Mouse (Mus musculus): Measurements from ENCODE around the gene Mlf2. TPM values are rescaled to one million over a fixed set of nuclear protein-coding genes. Genes with fewer than 3 reads are reported as not detected.

The Mlf2 gene
- polyA plus RNA-seq (2014; fragmentation: Nextera tagmentation; extraction: Ambion mirVana) = 406 and 414 TPM in 2 replicates

- Histone ChIP-seq H3K4me1 (ENCODE audit: control insufficient read depth, insufficient read depth, low read length) (peaks cover 10% of the 10 kb centered on the region), H3K4me3 (ENCODE audit: low read depth, low read length) (peak within 1 kb of the TSS; percentile 91), H3K27me3 (ENCODE audit: control insufficient read depth, insufficient read depth, low read length) (no peaks in the 10 kb centered on the region), H3K9ac (ENCODE audit: low read length) (peak within 1 kb of the TSS; percentile 91), H3K27ac (replicated peaks; ENCODE audit: low read depth, low read length) (peak within 1 kb of the TSS; percentile 82), H3K36me3 (ENCODE audit: control insufficient read depth, insufficient read depth, low read length) (peaks cover 13% of the 10 kb centered on the region), H3K4me2 (ENCODE audit: low read depth, severe bottlenecking) (peak within 1 kb of the TSS; percentile 71), H3K9me3 (ENCODE audit: control insufficient read depth, low read length) (no peaks in the 10 kb centered on the region)
- WGBS = under 1% methylated on average over 48 of the region's 64 CpGs
- ATAC-seq (ENCODE audit: insufficient number of reproducible peaks, low FRiP score, low TSS enrichment, low read depth) (peak; percentile 94), DNase-seq (ENCODE audit: low spot score) (peak; percentile 100)
Observed at GRCm38 (mm10) chr6:124930754-124931524, at the start of gene Mlf2. Gene Mlf2, plus strand, starts transcription at chr6:124931386.

GRCm38 (mm10) chr6:124881821-124882220 is 49.4 kb upstream of the Mlf2 start:
- no peak overlapping the region for H3K9ac ChIP-seq (ENCODE audit: low read length)
- H3K27me3 ChIP-seq (ENCODE audit: control insufficient read depth, insufficient read depth, low read length) = no peaks in the 10 kb centered on the region
- WGBS = 92% methylated on average over 9 of the region's 9 CpGs
- H3K36me3 ChIP-seq (ENCODE audit: control insufficient read depth, insufficient read depth, low read length) = no peaks in the 10 kb centered on the region
- H3K27ac ChIP-seq (replicated peaks; ENCODE audit: low read depth, low read length) = no peak overlapping the region
- ATAC-seq (ENCODE audit: insufficient number of reproducible peaks, low FRiP score, low TSS enrichment, low read depth) (no peak), DNase-seq (ENCODE audit: low spot score) (no peak)
- no peak overlapping the region for H3K4me2 ChIP-seq (ENCODE audit: low read depth, severe bottlenecking)
- no peaks in the 10 kb centered on the region for H3K4me1 ChIP-seq (ENCODE audit: control insufficient read depth, insufficient read depth, low read length)
- no peaks in the 10 kb centered on the region for H3K9me3 ChIP-seq (ENCODE audit: control insufficient read depth, low read length)
- H3K4me3 ChIP-seq (ENCODE audit: low read depth, low read length) = no peak overlapping the region

- no peak for ATAC-seq (ENCODE audit: insufficient number of reproducible peaks, low FRiP score, low TSS enrichment, low read depth)
Observed at GRCm38 (mm10) chr6:124883351-124883750, 47.8 kb upstream of the Mlf2 start.

GRCm38 (mm10) chr6:124884714-124885500 is 46.3 kb upstream of the Mlf2 start:
- Histone ChIP-seq H3K9ac (ENCODE audit: low read length) (no peak overlapping the region), H3K4me3 (ENCODE audit: low read depth, low read length) (no peak overlapping the region), H3K36me3 (ENCODE audit: control insufficient read depth, insufficient read depth, low read length) (no peaks in the 10 kb centered on the region), H3K27me3 (ENCODE audit: control insufficient read depth, insufficient read depth, low read length) (no peaks in the 10 kb centered on the region), H3K27ac (replicated peaks; ENCODE audit: low read depth, low read length) (no peak overlapping the region), H3K9me3 (ENCODE audit: control insufficient read depth, low read length) (no peaks in the 10 kb centered on the region), H3K4me2 (ENCODE audit: low read depth, severe bottlenecking) (no peak overlapping the region), H3K4me1 (ENCODE audit: control insufficient read depth, insufficient read depth, low read length) (no peaks in the 10 kb centered on the region)
- no peak for DNase-seq (ENCODE audit: low spot score)
- 78% methylated on average over 10 of the region's 10 CpGs for WGBS
- ATAC-seq (ENCODE audit: insufficient number of reproducible peaks, low FRiP score, low TSS enrichment, low read depth) = no peak

More at GRCm38 (mm10) chr6:124883351-124883750, 47.8 kb upstream of the Mlf2 start:
- Histone ChIP-seq H3K4me1 (ENCODE audit: control insufficient read depth, insufficient read depth, low read length) (no peaks in the 10 kb centered on the region), H3K27me3 (ENCODE audit: control insufficient read depth, insufficient read depth, low read length) (no peaks in the 10 kb centered on the region), H3K4me2 (ENCODE audit: low read depth, severe bottlenecking) (no peak overlapping the region), H3K27ac (replicated peaks; ENCODE audit: low read depth, low read length) (no peak overlapping the region), H3K9ac (ENCODE audit: low read length) (no peak overlapping the region), H3K36me3 (ENCODE audit: control insufficient read depth, insufficient read depth, low read length) (no peaks in the 10 kb centered on the region), H3K9me3 (ENCODE audit: control insufficient read depth, low read length) (no peaks in the 10 kb centered on the region), H3K4me3 (ENCODE audit: low read depth, low read length) (no peak overlapping the region)
- DNase-seq (ENCODE audit: low spot score) = no peak
- WGBS = 85% methylated on average over 10 of the region's 10 CpGs

GRCm38 (mm10) chr6:124885956-124886381 is 45.2 kb upstream of the Mlf2 start:
- H3K4me3 ChIP-seq (ENCODE audit: low read depth, low read length) = no peak overlapping the region
- H3K4me1 ChIP-seq (ENCODE audit: control insufficient read depth, insufficient read depth, low read length) = no peaks in the 10 kb centered on the region
- no peak overlapping the region for H3K9ac ChIP-seq (ENCODE audit: low read length)
- WGBS = 94% methylated on average over 8 of the region's 8 CpGs
- H3K27ac ChIP-seq (replicated peaks; ENCODE audit: low read depth, low read length) = no peak overlapping the region
- ATAC-seq (ENCODE audit: insufficient number of reproducible peaks, low FRiP score, low TSS enrichment, low read depth) = no peak
- H3K36me3 ChIP-seq (ENCODE audit: control insufficient read depth, insufficient read depth, low read length) = no peaks in the 10 kb centered on the region
- no peak overlapping the region for H3K4me2 ChIP-seq (ENCODE audit: low read depth, severe bottlenecking)
- H3K9me3 ChIP-seq (ENCODE audit: control insufficient read depth, low read length) = no peaks in the 10 kb centered on the region
- no peaks in the 10 kb centered on the region for H3K27me3 ChIP-seq (ENCODE audit: control insufficient read depth, insufficient read depth, low read length)
- no peak for DNase-seq (ENCODE audit: low spot score)

- no peaks in the 10 kb centered on the region for H3K27me3 ChIP-seq (ENCODE audit: control insufficient read depth, insufficient read depth, low read length)
- H3K27ac ChIP-seq (replicated peaks; ENCODE audit: low read depth, low read length) = no peak within 1 kb of the TSS
- no peak within 1 kb of the TSS for H3K4me2 ChIP-seq (ENCODE audit: low read depth, severe bottlenecking)
- no peaks in the 10 kb centered on the region for H3K4me1 ChIP-seq (ENCODE audit: control insufficient read depth, insufficient read depth, low read length)
- DNase-seq (ENCODE audit: low spot score) = no peak
- no peak within 1 kb of the TSS for H3K9ac ChIP-seq (ENCODE audit: low read length)
- WGBS = 87% methylated on average over 9 of the region's 9 CpGs
- no peaks in the 10 kb centered on the region for H3K36me3 ChIP-seq (ENCODE audit: control insufficient read depth, insufficient read depth, low read length)
- ATAC-seq (ENCODE audit: insufficient number of reproducible peaks, low FRiP score, low TSS enrichment, low read depth) = no peak
- no peak within 1 kb of the TSS for H3K4me3 ChIP-seq (ENCODE audit: low read depth, low read length)
- no peaks in the 10 kb centered on the region for H3K9me3 ChIP-seq (ENCODE audit: control insufficient read depth, low read length)
Observed at GRCm38 (mm10) chr6:124887986-124888385, 43.2 kb upstream of the Mlf2 start, which contains the start of gene Cd4. Gene Cd4, minus strand, starts transcription at chr6:124888221.

- H3K36me3 ChIP-seq (ENCODE audit: control insufficient read depth, insufficient read depth, low read length) = no peaks in the 10 kb centered on the region
- DNase-seq (ENCODE audit: low spot score) (no peak), ATAC-seq (ENCODE audit: insufficient number of reproducible peaks, low FRiP score, low TSS enrichment, low read depth) (no peak)
- 94% methylated on average over 6 of the region's 6 CpGs for WGBS
- H3K4me2 ChIP-seq (ENCODE audit: low read depth, severe bottlenecking) = no peak overlapping the region
- no peak overlapping the region for H3K4me3 ChIP-seq (ENCODE audit: low read depth, low read length)
- H3K4me1 ChIP-seq (ENCODE audit: control insufficient read depth, insufficient read depth, low read length) = no peaks in the 10 kb centered on the region
- no peaks in the 10 kb centered on the region for H3K27me3 ChIP-seq (ENCODE audit: control insufficient read depth, insufficient read depth, low read length)
- no peaks in the 10 kb centered on the region for H3K9me3 ChIP-seq (ENCODE audit: control insufficient read depth, low read length)
- no peak overlapping the region for H3K9ac ChIP-seq (ENCODE audit: low read length)
- H3K27ac ChIP-seq (replicated peaks; ENCODE audit: low read depth, low read length) = no peak overlapping the region
Observed at GRCm38 (mm10) chr6:124888555-124889125, 42.5 kb upstream of the Mlf2 start.

GRCm38 (mm10) chr6:124890997-124891396 is 40.2 kb upstream of the Mlf2 start:
- Histone ChIP-seq H3K4me3 (ENCODE audit: low read depth, low read length) (no peak overlapping the region), H3K9me3 (ENCODE audit: control insufficient read depth, low read length) (no peaks in the 10 kb centered on the region), H3K27ac (replicated peaks; ENCODE audit: low read depth, low read length) (no peak overlapping the region), H3K4me2 (ENCODE audit: low read depth, severe bottlenecking) (no peak overlapping the region), H3K36me3 (ENCODE audit: control insufficient read depth, insufficient read depth, low read length) (no peaks in the 10 kb centered on the region), H3K9ac (ENCODE audit: low read length) (no peak overlapping the region), H3K4me1 (ENCODE audit: control insufficient read depth, insufficient read depth, low read length) (no peaks in the 10 kb centered on the region), H3K27me3 (ENCODE audit: control insufficient read depth, insufficient read depth, low read length) (no peaks in the 10 kb centered on the region)
- no peak for DNase-seq (ENCODE audit: low spot score)
- 60% methylated on average over 6 of the region's 6 CpGs for WGBS
- no peak for ATAC-seq (ENCODE audit: insufficient number of reproducible peaks, low FRiP score, low TSS enrichment, low read depth)

All from limb, embryonic 11.5 days (tissue).